Mouse (Mus musculus): Measurements from ENCODE around the gene Fras1.

DNA sequence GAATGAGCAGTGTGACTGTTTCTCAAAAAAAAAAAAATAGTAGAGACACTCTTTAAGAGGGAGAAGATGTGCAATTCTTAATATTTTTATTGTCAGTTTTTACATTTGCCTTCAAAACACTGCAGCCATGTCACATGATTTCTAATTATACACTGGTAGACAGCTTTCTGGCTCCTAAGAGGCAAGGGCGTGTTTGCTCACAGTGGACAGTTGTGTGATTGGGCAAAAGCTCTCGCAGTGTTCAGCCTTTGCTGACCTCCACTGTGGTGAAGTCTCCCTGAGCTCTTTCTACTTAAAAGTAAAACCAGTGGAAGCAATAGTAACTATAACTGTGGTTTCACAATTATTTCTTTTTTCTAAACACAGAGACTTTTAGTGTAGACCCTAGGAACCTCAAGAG lies 315.1 kb downstream of the Fras1 start:
- TF ChIP-seq POLR2A (IDR thresholded peaks at IDR 0.05; ENCODE audit: insufficient read depth, low read length), result no peak
- no peak for TF ChIP-seq CTCF (IDR thresholded peaks at IDR 0.05; ENCODE audit: low read depth, low read length)

Measured in ES-Bruce4 (cell line).